Mouse (Mus musculus) limb, embryonic 12.5 days (tissue): ENCODE measurements around the gene Slitrk3. TPM values are rescaled to one million over a fixed set of nuclear protein-coding genes. Genes with fewer than 3 reads are reported as not detected.

Experiments used
- ATAC-seq: fragments of 200-750 bp; cut with Nextera tagmentation; 2 replicates; pipeline ENCODE4 v1.8.0; 2017; ENCODE audit warnings: low read depth, moderate TSS enrichment; ENCODE audit not compliant: insufficient number of reproducible peaks, insufficient read depth, low FRiP score, low TSS enrichment
- H3K27ac ChIP-seq: fragments of 300-500 bp; sonication (generic); 2 replicates; pipeline ENCODE4 v1.5.1; 2016; ENCODE audit warnings: mild to moderate bottlenecking, moderate library complexity
- H3K27me3 ChIP-seq: fragments of 300-500 bp; sonication (generic); 2 replicates; pipeline ENCODE4 v1.6.1; 2016; ENCODE audit warnings: mild to moderate bottlenecking, moderate library complexity
- H3K36me3 ChIP-seq: fragments of 300-500 bp; sonication (generic); 2 replicates; pipeline ENCODE4 v1.6.1; 2016; ENCODE audit warnings: mild to moderate bottlenecking, moderate library complexity
- H3K4me1 ChIP-seq: fragments of 300-500 bp; sonication (generic); replicated peaks from 2 replicates; pipeline ENCODE4 v1.6.1; 2016
- H3K4me2 ChIP-seq: fragments of 300-500 bp; sonication (generic); 2 replicates; pipeline ENCODE4 v1.6.1; 2016; ENCODE audit warnings: mild to moderate bottlenecking, moderate library complexity
- H3K4me3 ChIP-seq: fragments of 300-500 bp; sonication (generic); replicated peaks from 2 replicates; pipeline ENCODE4 v1.5.1; 2016; ENCODE audit warnings: mild to moderate bottlenecking
- H3K9ac ChIP-seq: fragments of 300-500 bp; sonication (generic); replicated peaks from 2 replicates; pipeline ENCODE4 v1.6.1; 2016; ENCODE audit warnings: mild to moderate bottlenecking, moderate library complexity
- H3K9me3 ChIP-seq: fragments of 300-500 bp; sonication (generic); 2 replicates; pipeline ENCODE4 v1.6.1; 2016; ENCODE audit warnings: mild to moderate bottlenecking, moderate library complexity
- WGBS: fragments of 180-500 bp; shearing (Covaris S2); methylation state at CpG from one replicate; pipeline ENCODE4 v1.1.7; 2016; 5-methylcytosine and 5-hydroxymethylcytosine counted together
- polyA plus RNA-seq: library from polyadenylated mRNA; unstranded; fragments of >200 nt; fragmentation: Nextera tagmentation; extraction: Ambion mirVana; gene quantifications from 2 replicates; pipeline ENCODE4 v1.2.1, GENCODE M21; 2016

Slitrk3 gene
- polyA plus RNA-seq, 1 experiment from 2014 or later: 0.41 TPM

GRCm38 (mm10) chr3:73042256-73042655 is 15.3 kb downstream of the Slitrk3 start:
- Histone ChIP-seq H3K27ac (no peak overlapping the region), H3K4me1 (no peaks in the 10 kb centered on the region), H3K9ac (no peak overlapping the region), H3K27me3 (no peaks in the 10 kb centered on the region), H3K36me3 (no peaks in the 10 kb centered on the region), H3K4me3 (no peak overlapping the region), H3K9me3 (no peaks in the 10 kb centered on the region), H3K4me2 (no peak overlapping the region)
- ATAC-seq: no peak

GRCm38 (mm10) chr3:73006045-73006444 is 51.6 kb downstream of the Slitrk3 start:
- no peak overlapping the region for H3K4me3 ChIP-seq
- H3K4me2 ChIP-seq: no peak overlapping the region
- no peaks in the 10 kb centered on the region for H3K9me3 ChIP-seq
- no peaks in the 10 kb centered on the region for H3K4me1 ChIP-seq
- no peaks in the 10 kb centered on the region for H3K27me3 ChIP-seq
- ATAC-seq: no peak
- no peak overlapping the region for H3K27ac ChIP-seq
- 10% methylated on average over 6 of the region's 6 CpGs for WGBS
- H3K36me3 ChIP-seq: no peaks in the 10 kb centered on the region
- H3K9ac ChIP-seq: no peak overlapping the region

- Histone ChIP-seq H3K4me3 (no peak overlapping the region), H3K27me3 (no peaks in the 10 kb centered on the region), H3K4me2 (no peak overlapping the region), H3K9ac (no peak overlapping the region), H3K9me3 (no peaks in the 10 kb centered on the region), H3K36me3 (no peaks in the 10 kb centered on the region), H3K27ac (no peak overlapping the region), H3K4me1 (no peaks in the 10 kb centered on the region)
- no peak for ATAC-seq
- WGBS: 92% methylated on average over 4 of the region's 4 CpGs
Measured at GRCm38 (mm10) chr3:73002933-73003696, 54.5 kb downstream of the Slitrk3 start.

GRCm38 (mm10) chr3:72997517-72997916 is 60.1 kb downstream of the Slitrk3 start:
- H3K4me1 ChIP-seq: no peaks in the 10 kb centered on the region
- H3K36me3 ChIP-seq: no peaks in the 10 kb centered on the region
- no peaks in the 10 kb centered on the region for H3K9me3 ChIP-seq
- H3K9ac ChIP-seq: no peak overlapping the region
- no peak overlapping the region for H3K4me2 ChIP-seq
- 63% methylated on average over 4 of the region's 4 CpGs for WGBS
- no peak overlapping the region for H3K4me3 ChIP-seq
- no peak overlapping the region for H3K27ac ChIP-seq
- no peak for ATAC-seq
- H3K27me3 ChIP-seq: no peaks in the 10 kb centered on the region

Other genes with a start within 250 kb of the Slitrk3 start
- gene Sis, start 89.9 kb downstream of the Slitrk3 start, polyA plus RNA-seq: not detected in 2 replicates